Mouse (Mus musculus) cerebellum, adult 11-12 months (tissue): ENCODE results near the gene Rundc1.
A peak's percentile ranks its signal among the peaks of the same experiment; 100 is the strongest.
"Not testable (repeated sequence)": the region's sequence is repeated elsewhere in the genome, so short reads cannot be mapped to it uniquely, and the experiment has no call there.

Experiments used
- DNase-seq: peaks from one replicate; pipeline ENCODE4 v3.0.0; 2022

Gene Rundc1

DNA sequence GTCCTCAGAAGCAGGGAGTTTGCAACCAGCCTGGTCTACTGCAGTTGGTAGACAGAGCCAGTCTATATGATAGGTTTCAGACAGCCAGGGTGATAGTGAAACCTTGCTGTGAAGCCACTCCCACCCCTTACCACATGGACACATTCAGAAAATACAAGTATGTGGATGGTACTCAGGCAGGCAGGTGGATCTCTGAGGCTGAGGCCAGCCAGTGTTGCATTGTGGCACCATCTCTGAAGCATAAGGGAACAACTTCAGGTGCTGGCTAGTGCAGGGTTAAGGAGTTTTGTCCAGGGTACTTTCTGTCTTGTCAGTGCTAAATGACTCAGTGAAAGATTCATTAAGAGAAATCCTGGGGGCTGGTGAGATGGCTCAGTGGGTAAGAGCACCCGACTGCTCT is 21.4 kb downstream of the Rundc1 start:
- no peak for DNase-seq

DNA sequence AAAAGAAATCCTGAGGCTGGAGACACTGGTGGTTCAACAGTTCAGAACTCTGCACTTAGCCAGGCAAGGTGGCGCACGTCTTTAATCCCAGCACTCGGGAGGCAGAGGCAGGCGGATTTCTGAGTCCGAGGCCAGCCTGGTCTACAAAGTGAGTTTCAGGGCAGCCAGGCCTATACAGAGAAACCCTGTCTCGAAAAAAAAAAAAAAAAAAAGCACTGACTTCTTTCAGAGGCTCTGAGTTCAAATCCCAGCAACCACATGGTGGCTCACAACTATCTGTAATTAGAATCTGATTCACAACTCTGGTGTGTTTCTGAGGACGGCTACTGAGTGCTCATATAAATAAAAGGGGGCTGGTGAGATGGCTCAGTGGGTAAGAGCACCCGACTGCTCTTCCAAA is 22.0 kb downstream of the Rundc1 start:
- not testable (repeated sequence) for DNase-seq

DNA sequence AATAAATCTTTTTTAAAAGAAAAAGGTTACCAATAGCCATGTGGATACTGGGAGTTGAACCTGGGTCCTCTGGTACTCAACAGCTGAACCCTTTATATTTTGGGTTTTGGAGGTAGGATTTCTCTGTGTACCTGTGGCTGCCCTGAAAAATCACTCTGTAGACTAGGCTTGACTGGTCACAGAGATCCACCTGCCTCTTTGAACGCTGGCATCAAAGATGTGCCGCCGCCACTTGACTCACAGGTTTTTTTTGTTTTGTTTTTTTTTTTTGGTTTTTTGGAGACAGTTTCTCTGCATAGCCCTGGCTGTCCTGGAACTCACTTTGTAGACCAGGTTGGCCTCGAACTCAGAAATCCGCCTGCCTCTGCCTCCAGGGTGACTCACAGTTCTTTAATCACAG is 22.9 kb downstream of the Rundc1 start:
- DNase-seq = no peak

DNA sequence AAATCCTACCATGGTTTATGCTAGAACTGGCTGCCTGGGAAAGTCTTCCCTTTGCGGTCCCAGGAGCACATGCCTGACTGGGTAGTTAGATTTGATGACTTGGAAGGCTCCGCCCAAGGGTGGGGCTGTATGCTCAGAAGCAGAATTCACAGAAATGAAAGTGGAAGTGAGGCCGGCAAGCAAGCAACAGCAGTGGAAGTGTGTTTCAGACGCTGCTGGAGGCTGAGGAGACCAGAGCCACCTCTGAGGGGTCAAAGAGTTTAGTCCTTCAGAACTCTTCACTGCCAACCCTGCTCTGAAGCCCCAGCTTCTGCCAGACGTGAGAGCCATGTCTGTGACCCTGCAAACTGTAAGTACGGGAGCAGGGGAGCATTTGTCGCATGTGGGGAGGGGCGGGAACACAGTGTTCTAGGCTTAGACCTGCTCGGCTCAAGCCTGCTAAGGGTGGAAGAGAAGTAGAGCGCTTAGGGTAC is 23.4 kb downstream of the Rundc1 start, which contains the start of gene Ifi35:
TSS of gene Ifi35 (plus strand) at position 134 of the 473 bp plus-strand sequence.
- no peak for DNase-seq

DNA sequence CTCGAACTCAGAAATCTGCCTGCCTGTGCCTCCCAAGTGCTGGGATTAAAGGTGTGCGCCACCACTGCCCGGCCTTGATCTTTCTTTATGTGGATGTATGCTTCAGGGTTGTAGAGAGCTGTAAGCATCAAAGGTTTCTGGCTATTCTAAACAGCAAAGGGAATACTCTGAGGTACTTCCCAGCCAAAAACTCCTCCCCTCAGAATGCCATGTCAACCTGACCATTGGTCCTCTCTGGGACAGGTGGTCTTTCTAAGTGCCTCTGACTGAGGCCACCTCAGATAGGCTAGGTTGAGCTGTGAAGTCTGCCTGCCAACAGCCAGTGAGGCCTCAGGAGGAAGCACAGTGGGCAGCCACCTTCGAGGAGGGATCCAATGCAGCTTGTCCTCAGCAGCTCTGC is 24.0 kb downstream of the Rundc1 start:
- no peak for DNase-seq

DNA sequence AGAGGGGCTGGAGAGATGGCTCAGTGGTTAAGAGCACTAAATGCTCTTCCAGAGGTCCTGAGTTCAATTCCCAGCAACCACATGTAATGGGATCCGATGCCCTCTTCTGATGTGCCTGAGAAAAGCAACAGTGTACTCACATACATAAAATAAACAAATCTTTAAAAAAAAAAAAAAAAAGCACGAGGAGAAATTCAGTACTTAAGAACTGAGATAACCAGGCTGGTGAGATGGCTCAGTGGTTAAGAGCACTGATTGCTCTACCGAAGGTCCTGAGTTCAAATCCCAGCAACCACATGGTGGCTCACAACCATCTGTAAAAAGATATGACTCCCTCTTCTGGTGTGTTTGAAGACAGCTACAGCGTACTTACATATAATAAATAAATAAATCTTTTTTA is 24.7 kb downstream of the Rundc1 start:
- not testable (repeated sequence) for DNase-seq

DNA sequence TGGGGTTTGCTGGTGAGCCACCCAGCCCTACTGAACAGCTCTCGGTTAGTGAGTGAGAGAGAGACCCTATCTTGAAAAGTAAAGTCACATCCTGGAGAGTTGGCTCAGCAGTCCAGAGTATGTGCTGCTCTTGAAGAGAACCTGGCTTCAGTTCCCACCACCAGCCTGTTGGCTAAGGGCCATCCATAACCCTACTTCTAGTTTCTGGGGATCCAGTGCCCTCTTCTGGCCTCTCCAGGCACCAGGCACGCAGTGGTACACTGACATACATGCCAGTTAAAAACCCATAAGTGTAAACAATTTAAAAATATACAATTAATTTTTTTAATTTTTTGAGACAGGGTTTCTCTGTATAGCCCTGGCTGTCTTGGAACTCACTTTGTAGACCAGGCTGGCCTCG is 25.5 kb downstream of the Rundc1 start:
- no peak for DNase-seq

DNA sequence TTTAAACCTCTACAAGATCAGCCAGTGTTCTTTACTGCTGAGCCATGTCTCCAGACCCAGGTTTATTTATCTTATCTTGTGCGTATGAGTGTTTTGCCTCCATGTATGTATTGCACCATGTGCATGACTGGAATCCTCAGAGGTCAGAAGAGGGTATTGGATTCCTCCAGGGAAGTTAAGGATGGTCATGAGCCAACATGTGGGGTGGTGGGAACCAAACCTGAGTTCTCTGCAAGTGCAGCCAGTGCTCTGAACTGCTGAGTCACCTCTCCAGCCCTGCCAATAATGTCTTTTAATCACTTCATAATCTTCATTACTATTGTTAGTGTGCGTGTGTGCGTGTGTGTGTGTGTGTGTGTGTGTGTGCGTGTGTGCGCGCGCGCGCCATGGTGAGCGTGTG is 26.7 kb downstream of the Rundc1 start:
- DNase-seq = no peak

DNA sequence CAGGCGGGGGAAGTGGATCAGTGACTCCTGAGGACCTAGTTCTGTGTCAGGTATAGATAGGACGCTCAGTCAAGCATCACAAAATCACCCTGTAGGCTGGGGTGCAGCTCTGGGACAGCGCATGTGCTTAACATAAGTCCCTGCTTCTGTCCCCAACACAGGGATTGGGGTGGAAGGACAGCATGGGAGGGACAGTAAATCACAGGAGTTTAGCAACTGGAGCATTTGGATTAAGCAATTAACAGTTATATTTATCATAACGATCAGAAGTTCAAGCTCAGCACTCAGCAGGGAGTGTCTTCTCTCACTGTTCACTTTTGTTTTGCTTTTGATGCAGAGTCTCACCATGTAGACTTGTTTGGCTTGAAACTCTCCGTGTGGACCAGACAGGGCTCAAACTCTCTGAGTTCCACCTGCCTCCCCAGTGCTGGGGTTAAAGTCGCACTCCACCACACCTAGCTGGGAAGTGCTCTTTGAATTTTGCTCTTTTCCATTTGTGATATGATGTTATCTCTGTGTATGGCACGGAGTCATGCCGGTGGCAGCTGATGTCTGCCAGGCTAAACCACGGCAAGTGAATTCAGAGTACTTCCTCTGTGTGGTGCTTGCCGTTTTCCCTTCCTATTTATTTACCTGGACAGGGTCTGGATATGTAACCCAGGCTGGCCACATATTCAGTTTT is 27.3 kb downstream of the Rundc1 start:
- no peak for DNase-seq

DNA sequence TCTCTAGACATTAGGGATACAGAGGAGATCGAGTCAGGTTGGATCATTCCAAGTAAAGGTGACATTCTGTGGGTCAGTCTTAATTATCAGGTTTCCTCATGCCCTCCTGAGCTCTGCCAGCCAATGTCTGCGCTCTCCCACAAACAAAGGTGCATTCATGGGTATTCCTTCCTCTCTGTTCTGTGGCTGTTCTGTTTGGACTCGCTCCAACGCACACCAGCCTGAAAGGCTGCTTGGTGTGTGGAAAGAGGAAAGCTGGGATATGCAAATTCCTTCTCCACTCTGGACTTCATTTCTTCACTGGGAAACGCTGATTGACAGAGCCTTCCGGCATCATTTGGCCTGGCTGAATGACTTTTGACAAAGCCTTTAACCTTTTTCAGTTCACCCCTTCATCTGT is 29.8 kb downstream of the Rundc1 start:
- no peak for DNase-seq

DNA sequence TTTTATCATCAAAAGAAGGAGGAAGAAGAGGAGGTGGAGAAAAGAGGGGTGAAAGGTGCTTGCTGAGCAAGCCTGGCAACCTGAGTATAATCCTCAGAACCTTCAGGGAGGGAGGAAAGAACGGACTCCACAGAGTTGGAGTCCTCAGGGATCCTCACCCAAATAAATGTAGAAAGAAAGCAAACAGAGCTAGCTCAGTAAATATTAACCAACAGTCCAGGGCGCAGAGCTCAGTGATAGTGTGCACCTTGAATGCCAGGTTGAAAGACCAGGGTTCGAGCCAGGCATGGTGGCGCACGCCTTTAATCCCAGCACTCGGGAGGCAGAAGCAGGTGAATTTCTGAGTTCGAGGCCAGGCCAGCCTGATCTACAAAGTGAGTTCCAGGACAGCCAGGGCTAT is 30.7 kb downstream of the Rundc1 start:
- DNase-seq = no peak

DNA sequence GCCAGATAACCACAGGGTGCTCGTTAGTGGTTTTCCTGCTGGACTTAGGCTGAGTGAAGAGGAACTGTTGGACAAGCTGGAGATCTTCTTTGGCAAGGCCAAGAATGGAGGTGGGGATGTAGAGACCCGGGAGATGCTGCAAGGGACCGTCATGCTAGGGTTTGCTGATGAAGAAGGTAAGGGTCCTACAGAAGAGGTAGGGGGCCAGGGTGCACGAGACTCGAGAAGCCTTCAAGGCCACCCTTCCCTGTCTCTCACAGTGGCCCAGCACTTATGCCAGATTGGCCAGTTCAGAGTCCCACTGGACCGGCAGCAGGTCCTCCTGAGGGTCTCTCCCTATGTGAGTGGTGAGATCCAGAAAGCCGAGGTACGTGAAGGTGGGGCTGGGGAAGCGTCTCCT is 32.7 kb downstream of the Rundc1 start:
- no peak for DNase-seq

DNA sequence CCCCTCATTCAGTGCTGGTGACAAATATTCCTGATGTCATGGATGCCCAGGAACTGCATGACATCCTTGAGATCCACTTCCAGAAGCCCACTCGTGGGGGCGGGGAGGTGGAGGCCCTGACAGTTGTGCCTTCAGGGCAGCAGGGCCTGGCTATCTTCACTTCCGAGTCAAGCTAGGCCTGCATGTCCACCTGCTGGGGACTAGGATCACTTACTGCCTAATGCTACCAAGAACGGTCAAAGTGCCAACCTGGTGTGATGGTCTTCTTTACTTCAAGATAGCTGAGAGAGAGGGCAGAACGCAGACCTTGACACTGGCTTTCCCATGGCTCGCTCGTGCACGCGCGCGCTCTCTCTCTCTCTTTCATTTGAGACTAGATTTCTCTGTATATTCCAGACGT is 33.3 kb downstream of the Rundc1 start:
- DNase-seq = no peak

DNA sequence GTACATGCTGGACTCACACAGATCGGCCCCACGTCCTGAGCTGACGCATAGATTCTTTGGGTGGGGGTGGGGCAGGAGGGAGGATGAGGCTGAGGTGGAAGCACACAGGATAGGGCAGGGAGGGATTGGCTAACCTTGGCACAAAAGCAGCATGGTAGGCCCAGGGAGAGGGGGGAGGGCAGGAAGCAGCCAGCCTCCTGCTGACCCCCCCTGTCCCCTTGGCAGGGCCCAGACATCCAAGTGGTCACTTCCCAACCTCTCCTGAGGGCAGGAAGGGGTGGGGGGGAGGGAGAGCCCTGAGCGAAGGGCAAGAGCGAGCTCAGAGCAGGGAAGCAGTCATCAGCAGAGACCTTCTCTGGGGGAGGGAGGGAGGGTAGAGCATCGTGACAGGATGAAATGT is 34.8 kb downstream of the Rundc1 start:
- DNase-seq = no peak

DNA sequence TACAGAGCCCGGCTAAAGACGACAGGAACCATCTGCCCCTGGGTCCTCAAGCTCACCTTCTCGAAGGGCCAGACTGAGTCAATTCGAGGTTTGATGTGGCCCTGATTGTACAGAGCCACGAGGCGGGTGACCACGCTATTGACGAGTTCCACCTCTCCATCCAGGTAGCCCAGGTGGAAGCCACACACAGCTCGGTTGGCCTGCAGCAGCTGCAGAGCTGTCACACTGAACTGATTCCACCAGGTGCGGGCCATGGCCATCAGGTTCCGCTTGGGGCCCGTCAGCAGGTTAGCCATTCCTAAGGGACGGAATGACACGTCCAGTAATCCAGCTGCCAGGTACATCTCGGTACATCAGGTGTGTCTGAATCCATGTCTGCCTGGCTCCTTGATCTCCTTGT is 35.4 kb downstream of the Rundc1 start:
- no peak for DNase-seq

DNA sequence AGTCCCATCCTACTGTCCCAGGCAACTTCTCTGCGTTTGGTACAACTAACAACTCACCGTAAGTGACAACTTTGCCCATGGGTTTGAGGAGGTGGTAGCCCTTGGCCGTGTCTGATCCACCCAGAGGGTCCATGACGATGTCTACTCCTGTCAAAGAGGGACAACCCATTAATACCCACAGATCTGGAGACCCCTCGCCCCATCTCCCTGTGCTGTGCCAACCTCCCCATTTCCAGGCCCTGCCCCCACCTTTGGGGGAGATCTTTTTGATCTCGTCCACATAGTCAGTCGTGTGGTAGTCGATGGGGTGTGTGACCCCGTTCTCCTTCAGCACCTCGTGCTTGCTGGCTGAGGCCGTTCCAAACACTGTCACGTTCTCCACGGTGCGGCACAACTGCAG is 37.3 kb downstream of the Rundc1 start:
- DNase-seq = no peak

DNA sequence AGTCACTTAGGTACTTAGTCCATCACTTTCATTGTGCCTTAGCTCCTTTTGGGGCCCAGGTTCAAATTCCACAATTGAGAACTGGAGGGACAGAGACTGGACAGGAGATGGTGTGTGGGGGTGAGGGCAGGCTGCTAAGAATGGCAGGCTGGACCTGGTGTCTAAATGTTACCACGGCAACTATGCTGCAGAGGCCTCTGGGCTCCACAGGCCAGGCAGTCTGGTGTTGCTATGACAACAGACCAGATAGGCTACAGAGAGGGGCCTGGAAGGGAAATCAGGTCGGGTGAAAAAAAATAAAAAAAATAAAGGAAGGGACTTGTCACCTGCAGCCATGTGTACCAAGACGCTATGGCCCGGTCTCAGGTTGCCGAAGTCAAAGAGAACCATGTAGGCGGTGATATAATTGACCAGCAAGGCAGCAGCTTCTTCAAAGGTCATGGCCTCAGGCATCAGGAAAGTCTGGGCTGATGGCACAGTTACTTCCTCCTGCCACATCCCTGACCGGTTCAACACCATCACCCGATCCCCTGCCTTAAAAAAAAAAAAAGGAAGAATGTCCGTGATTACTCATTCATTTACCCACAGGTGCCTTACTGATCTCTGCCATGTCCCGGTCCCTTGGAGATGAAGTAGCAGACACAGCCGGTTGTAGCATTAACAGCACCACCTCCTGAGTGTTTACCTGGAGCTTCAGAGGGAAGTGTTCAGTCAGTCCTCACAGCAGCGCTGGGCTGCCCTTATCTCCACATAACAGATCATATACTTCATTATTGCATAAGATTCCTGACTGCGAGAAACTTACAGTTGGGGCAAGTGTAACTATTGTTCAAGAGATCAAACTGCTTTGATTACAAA is 37.9 kb downstream of the Rundc1 start:
- no peak for DNase-seq

DNA sequence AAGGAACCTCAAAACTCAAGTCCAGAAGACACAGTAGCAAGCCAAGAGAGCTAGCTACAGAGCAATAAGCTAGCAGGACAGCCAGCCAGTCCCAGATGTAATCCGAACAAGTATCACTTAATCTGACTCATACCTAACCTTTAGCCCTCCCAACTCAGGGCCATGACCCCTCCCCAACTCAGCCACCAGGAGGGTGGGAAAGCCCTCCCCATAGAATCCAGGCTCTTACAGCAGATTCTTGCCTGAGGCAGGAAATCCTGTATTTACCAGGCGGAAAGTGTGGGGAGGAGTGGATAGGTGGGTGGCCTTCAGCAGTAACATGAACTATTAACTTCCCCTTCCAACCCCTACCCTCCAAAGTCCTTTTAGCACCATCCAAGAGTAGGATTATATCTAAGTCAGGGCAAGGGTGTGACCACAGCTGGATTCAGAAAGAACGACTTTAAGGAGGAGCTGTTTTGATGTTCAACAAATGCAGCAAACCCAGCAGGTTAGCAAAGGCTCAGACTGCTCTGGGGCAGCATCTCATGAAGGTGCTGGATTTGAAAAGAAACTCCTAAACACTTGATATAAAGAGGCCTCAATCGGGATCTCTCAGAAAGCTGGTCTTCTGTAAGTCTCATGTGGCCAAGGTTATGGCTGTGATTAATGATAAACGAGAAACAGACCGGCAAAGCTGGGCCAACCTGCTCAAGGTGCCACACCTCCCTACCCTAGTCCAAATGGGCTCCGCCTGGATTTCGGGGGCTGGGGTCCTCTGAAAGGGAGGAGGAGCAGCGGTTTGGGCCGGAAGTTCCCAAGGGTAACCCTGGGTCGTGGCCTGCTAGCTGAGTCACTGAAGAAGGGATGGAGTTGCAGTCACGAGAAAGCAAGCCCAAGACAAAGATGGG is 39.6 kb downstream of the Rundc1 start, which contains the start of gene Rnd2:
TSS of gene Rnd2 (plus strand) at position 789 of the 890 bp plus-strand sequence.
- no peak for DNase-seq

DNA sequence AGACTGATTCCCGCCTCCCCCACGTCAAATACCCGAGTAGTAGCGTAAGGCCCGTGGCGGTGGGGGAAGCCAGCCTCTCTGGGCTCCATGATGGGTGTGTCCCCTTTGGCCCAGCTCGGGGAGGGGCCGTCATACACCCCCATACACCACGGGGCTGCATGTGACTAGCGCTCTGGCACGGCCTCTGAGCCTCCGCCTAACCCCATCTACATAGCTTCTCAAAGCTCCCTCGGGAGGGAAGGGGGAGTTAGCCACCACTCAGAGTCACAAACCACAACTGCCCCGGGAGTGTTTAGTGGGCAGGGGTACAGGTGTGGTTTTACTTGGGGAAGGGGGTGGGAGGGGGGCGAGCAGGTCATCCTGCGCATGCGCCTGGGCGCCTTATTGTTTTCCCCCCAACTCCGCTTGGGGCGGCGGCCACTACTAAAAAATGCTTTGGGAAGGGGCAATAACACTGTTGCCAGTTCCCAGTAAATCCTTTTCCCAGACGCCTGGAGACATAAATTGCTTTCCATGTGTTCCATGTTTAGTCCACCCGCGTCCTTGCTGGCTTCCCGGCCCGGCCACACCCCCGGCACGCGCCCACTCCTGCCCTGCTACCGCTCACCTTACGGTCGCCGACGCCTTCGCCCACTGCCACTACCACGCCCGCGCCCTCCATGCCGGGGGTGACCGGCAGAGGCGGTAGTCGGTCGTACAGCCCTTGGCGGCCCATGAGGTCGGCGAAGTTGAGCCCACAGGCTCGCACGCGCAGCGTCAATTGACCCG is 40.4 kb downstream of the Rundc1 start:
- peak; percentile 46 for DNase-seq

DNA sequence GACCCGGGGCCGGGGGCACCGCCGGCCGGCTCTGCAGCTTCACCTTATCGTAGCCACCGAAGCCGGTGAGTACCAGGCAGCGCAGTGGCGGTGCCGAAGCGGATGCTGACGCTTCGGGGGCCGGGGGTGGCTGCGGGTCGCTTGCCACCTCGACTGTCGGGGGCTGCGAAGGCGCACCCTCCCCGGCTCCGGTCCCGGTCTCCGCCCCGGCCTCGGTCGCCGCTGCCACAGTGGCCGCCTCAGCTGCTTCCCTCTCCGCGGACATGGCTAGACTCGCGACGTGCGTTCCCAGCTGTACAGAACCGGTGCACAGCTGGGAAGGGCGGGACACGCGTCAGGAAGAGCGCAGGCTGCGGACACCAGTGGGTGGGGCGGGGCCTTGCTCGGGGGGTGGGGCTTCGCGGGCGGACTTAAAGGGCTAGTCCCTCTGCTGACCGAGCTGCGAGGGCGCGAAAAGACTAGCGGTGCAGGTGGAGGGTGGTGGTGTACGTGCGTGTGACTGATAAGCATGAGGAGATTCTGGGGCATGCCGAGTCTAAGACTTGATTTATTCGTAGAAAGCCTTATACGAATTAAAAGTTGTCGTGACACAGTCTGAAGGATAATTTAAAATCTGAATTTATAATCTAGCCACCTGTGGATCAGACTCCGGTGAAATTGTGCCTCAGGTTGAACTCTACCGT is 41.1 kb downstream of the Rundc1 start, which contains the start of gene Vat1:
TSS of gene Vat1 (minus strand) at position 362 of the 683 bp plus-strand sequence.
- peak; percentile 41 for DNase-seq

DNA sequence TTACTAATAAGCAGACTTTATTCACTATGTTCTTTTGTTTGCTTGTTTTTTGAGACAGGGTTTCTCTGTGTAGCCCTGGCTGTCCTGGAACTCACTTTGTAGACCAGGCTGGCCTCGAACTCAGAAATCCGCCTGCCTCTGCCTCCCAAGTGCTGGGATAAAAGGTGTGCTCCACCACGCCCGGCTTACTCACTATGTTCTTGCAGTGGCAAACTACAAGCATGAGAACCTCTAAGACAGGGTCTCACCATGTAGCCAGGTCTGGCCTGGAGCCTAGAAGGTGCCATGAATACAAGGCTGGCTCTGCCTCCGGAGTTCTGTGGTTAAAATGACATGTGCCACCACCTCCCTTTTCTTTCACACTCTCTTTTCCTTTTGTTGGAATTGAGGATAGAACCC is 41.7 kb downstream of the Rundc1 start:
- DNase-seq = not testable (repeated sequence)
